Mouse (Mus musculus) heart, postnatal 0 days (tissue): ENCODE measurements around the gene Fmnl1. TPM values are rescaled to one million over a fixed set of nuclear protein-coding genes. Genes with fewer than 3 reads are reported as not detected.

Experiments used
- ATAC-seq: fragments of 200-750 bp; cut with Nextera tagmentation; 2 replicates; pipeline ENCODE4 v1.8.0; 2017; ENCODE audit warnings: low read depth, moderate number of reproducible peaks, moderate library complexity; ENCODE audit not compliant: insufficient read depth
- DNase-seq: peaks from one replicate; pipeline ENCODE4 v3.0.0-alpha.2; 2016; ENCODE audit warnings: low spot score
- H3K27ac ChIP-seq: fragments of 300-500 bp; sonication (generic); 2 replicates; pipeline ENCODE4 v1.5.1; 2014; ENCODE audit warnings: low read depth, mild to moderate bottlenecking
- H3K27me3 ChIP-seq: fragments of 300-500 bp; sonication (generic); 2 replicates; pipeline ENCODE4 v1.6.1; 2014; ENCODE audit warnings: low read length, mixed read lengths; ENCODE audit not compliant: control insufficient read depth, insufficient read depth
- H3K36me3 ChIP-seq: fragments of 300-500 bp; sonication (generic); replicated peaks from 2 replicates; pipeline ENCODE4 v1.6.1; 2014; ENCODE audit warnings: low read length, mixed read lengths; ENCODE audit not compliant: control insufficient read depth, insufficient read depth
- H3K4me1 ChIP-seq: fragments of 300-500 bp; sonication (generic); 2 replicates; pipeline ENCODE4 v1.6.1; 2014; ENCODE audit warnings: antibody characterized with exemption; ENCODE audit not compliant: control insufficient read depth, insufficient read depth
- H3K4me2 ChIP-seq: fragments of 300-500 bp; sonication (generic); 2 replicates; pipeline ENCODE4 v1.6.1; 2014; ENCODE audit warnings: low read depth, mild to moderate bottlenecking, low read length, moderate library complexity
- H3K4me3 ChIP-seq: fragments of 300-500 bp; sonication (generic); 2 replicates; pipeline ENCODE4 v1.5.1; 2014; ENCODE audit warnings: low read depth, low read length
- H3K9ac ChIP-seq: fragments of 300-500 bp; sonication (generic); replicated peaks from 2 replicates; pipeline ENCODE4 v1.6.1; 2014; ENCODE audit warnings: low read depth, low read length, mixed read lengths
- H3K9me3 ChIP-seq: fragments of 300-500 bp; sonication (generic); replicated peaks from 2 replicates; pipeline ENCODE4 v1.6.1; 2016; ENCODE audit warnings: low read length; ENCODE audit not compliant: control insufficient read depth
- CTCF ChIP-seq: IDR thresholded peaks from 2 replicates; pipeline ENCODE4 v1.5.1; 2016; ENCODE audit warnings: antibody characterized with exemption, control low read depth, low read depth
- EP300 ChIP-seq: IDR thresholded peaks from 2 replicates; pipeline ENCODE4 v1.6.1; 2016; ENCODE audit warnings: antibody characterized with exemption, low read depth
- WGBS: fragments of 180-500 bp; shearing (Covaris S2); extraction: QIAGEN DNeasy Blood & Tissue Kit; methylation state at CpG from one replicate; pipeline ENCODE4 v1.1.7; 2014; 5-methylcytosine and 5-hydroxymethylcytosine counted together
- polyA plus RNA-seq: library from polyadenylated mRNA; unstranded; fragments of >200 nt; fragmentation: Nextera tagmentation; extraction: Ambion mirVana; gene quantifications from 2 replicates; pipeline ENCODE4 v1.2.1, GENCODE M21; 2015
- total RNA-seq: library from RNA; depleted of rRNA; stranded (reverse); fragments of >200 nt; gene quantifications from 2 replicates; pipeline ENCODE4 v1.2.3, GENCODE M21; 2014; ENCODE audit warnings: low replicate concordance

Gene Fmnl1
- total and polyA plus RNA-seq, 2 experiments from 2014 or later = 1.1 to 2.2 TPM

DNA sequence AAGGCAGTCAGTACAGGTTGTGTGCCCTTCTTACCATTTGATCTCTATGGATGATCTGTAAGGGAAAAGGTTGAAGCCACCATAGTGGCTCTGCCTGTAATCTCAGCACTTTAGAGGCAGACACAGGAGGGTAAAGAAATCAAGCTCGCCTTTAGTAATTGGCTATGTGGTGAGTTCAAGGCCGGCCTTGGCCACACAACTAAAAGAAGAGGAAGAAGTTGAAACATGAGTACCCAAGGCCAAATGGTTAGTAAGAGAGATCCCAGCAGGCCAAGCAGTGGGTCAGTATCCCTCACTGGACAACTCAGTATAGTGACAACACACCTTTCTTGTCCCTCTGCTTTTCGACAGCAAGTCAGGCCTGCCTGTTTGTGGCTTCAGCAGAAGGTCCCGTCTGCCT, 21.1 kb upstream of the Fmnl1 start:
- H3K9me3 ChIP-seq = no peaks in the 10 kb centered on the region
- DNase-seq (no peak), ATAC-seq (no peak)
- no peak overlapping the region for H3K27ac ChIP-seq
- no peaks in the 10 kb centered on the region for H3K27me3 ChIP-seq
- no peak overlapping the region for H3K4me3 ChIP-seq
- H3K4me2 ChIP-seq = no peak overlapping the region
- no peaks in the 10 kb centered on the region for H3K4me1 ChIP-seq
- H3K36me3 ChIP-seq = no peaks in the 10 kb centered on the region
- H3K9ac ChIP-seq = no peak overlapping the region
- WGBS = 91% methylated on average over 4 of the region's 4 CpGs
- no peak for TF ChIP-seq CTCF
- TF ChIP-seq EP300 = no peak

DNA sequence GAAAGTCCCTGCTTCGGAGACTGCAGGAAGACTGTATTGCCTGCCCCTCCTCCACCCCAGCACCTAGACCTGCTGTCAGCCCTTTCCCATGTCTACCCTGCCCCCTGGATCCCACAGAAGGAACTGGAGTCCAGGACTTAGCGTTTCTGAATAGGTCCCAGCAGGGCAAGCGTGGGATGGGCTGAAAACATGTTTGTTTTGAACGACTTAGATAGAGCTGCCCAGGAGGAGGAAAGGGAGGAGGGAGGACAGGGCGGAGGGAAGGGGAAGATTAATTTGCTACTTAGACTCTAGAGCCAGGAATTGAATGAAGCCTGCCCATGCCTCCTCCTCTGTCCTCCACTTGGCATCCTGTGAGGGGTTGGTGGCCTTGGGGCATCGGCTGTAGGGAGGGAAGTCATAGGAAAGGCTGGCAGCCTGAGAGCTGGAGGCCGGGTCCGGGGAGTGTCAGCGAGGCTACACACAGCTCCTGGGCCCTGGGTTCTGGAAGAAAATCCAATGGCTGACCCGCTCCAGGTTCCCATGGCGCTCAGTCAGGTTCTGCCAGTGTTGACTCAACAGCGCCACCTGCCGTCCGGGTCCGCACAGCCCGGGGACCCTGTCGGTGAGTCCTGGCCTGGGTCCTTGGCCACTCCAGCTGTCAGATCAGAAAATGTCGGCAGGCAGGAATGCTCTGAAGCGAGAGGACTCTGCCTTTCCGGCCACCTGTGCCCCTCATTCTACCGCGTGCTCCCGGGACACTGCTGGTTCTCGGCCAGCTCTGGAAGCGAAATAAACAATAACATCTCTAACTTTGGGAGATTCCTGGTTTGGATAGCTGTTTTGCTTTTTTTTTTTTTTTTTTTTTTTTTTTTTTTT, 12.1 kb upstream of the Fmnl1 start:
- Histone ChIP-seq H3K4me2 (peak overlapping the region; percentile 64), H3K4me3 (peak overlapping the region; percentile 30), H3K9me3 (no peaks in the 10 kb centered on the region), H3K27me3 (no peaks in the 10 kb centered on the region), H3K36me3 (no peaks in the 10 kb centered on the region), H3K9ac (no peak overlapping the region), H3K4me1 (peaks cover 5% of the 10 kb centered on the region; the same call in 1 of the 2 replicates), H3K27ac (peak overlapping the region; percentile 57)
- no peak for TF ChIP-seq EP300
- peak; percentile 98 for TF ChIP-seq CTCF
- DNase-seq (peak; percentile 95), ATAC-seq (peak; percentile 96)
- 2% methylated on average over 25 of the region's 25 CpGs for WGBS

DNA sequence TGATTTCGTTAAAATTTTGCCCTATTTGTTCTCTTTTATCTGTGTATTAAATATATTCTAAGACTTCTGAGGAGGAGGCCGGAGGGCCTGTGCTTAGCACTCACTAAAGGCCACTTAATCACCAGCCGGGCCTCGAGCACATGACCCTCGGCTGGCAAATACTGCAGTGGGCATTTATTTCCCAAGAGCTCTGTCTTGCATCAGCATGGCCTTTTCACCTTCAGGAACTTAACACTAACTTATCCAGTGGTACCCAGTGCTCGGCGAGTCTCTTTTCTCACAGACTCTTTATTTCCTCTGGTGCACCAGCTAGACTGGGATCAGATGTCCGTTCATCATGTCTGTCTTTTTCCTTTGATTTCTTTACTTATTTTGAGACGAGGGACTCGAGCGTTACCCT, 10.2 kb upstream of the Fmnl1 start:
- ATAC-seq (no peak), DNase-seq (no peak)
- no peak overlapping the region for H3K4me2 ChIP-seq
- H3K9ac ChIP-seq = no peak overlapping the region
- no peaks in the 10 kb centered on the region for H3K27me3 ChIP-seq
- TF ChIP-seq EP300 (no peak), CTCF (no peak)
- H3K4me3 ChIP-seq = no peak overlapping the region
- no peaks in the 10 kb centered on the region for H3K9me3 ChIP-seq
- H3K27ac ChIP-seq = no peak overlapping the region
- H3K4me1 ChIP-seq = peaks cover 5% of the 10 kb centered on the region; the same call in 1 of the 2 replicates
- no peaks in the 10 kb centered on the region for H3K36me3 ChIP-seq
- 83% methylated on average over 11 of the region's 11 CpGs for WGBS

DNA sequence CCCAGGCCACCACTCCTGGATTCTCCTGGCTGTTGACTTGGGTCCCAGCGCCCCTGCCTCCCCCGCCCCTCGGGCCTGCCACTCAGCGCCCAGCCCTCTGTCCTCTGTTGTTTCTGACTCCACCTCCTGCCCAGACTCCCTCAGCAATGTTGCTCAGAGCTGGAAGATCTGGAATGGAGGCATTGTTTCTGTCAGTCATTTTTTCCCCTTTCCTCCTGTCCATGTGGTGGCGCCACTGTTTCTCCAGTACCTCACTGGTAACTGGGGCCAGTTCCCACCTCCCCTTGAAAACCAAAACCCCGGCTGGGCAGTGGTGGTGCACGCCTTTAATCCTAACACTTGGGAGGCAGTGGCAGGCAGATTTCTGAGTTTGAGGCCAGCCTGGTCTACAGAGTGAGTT, 9.5 kb upstream of the Fmnl1 start:
- no peak overlapping the region for H3K27ac ChIP-seq
- ATAC-seq (no peak), DNase-seq (no peak)
- no peaks in the 10 kb centered on the region for H3K27me3 ChIP-seq
- no peak overlapping the region for H3K9ac ChIP-seq
- TF ChIP-seq CTCF (0 out of 2 replicates have a peak, but pooled peaks have one; percentile 5), EP300 (no peak)
- H3K36me3 ChIP-seq = no peaks in the 10 kb centered on the region
- no peak overlapping the region for H3K4me2 ChIP-seq
- WGBS = 75% methylated on average over 7 of the region's 7 CpGs
- no peak overlapping the region for H3K4me3 ChIP-seq
- no peaks in the 10 kb centered on the region for H3K9me3 ChIP-seq
- peaks cover 5% of the 10 kb centered on the region; the same call in 1 of the 2 replicates for H3K4me1 ChIP-seq

DNA sequence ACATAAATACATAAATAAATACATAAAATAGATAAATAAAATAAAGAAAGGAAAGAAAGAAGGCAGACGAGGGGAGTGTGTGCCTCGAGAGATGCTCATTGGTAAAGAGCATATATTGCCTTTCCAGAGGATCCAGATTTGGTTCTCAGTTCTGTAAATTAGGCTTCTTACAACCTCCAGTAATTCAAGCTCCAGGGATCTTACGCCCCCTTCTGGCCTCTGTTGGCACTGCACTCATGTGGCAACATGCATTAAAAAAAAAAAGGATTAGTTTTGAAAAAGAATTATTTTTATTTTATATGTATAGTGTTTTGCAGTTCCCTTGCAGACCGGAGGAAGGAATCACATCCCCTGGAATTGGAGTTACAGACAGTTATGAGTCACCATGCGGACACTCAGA, 8.8 kb upstream of the Fmnl1 start:
- Histone ChIP-seq H3K36me3 (no peaks in the 10 kb centered on the region), H3K4me3 (no peak overlapping the region), H3K4me2 (no peak overlapping the region), H3K9ac (no peak overlapping the region), H3K4me1 (peaks cover 5% of the 10 kb centered on the region; the same call in 1 of the 2 replicates), H3K27ac (no peak overlapping the region), H3K9me3 (no peaks in the 10 kb centered on the region), H3K27me3 (no peaks in the 10 kb centered on the region)
- TF ChIP-seq CTCF = peak; percentile 33
- TF ChIP-seq EP300 = no peak
- WGBS = 86% methylated on average over 5 of the region's 5 CpGs
- DNase-seq (no peak), ATAC-seq (no peak)

DNA sequence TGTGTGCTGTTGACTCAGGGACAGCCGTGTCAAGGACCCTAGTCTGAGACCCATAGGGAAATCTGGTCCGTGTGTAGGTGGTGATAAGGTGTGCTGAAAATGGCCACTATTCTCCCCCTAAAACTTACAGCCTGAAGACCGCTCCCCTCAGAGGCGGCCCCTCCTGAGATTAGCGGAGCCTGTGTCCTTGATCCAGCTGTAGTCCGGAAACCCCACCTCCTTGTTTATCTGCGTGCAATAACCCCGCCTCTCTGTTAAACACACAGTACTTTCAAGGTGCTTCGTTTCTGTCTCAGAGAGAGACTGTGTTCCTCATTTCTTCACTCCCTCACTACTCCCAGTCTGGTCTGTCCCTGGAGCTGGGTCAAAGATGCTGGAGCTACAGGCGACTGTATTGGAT, 6.5 kb upstream of the Fmnl1 start:
- Histone ChIP-seq H3K36me3 (no peaks in the 10 kb centered on the region), H3K9me3 (no peaks in the 10 kb centered on the region), H3K4me1 (no peaks in the 10 kb centered on the region), H3K27me3 (peaks cover under 1% of the 10 kb centered on the region; the same call in 1 of the 2 replicates), H3K4me2 (no peak overlapping the region; the same call in 1 of the 2 replicates), H3K4me3 (no peak overlapping the region), H3K9ac (no peak overlapping the region), H3K27ac (no peak overlapping the region)
- WGBS = 14% methylated on average over 10 of the region's 10 CpGs
- no peak for ATAC-seq
- TF ChIP-seq EP300 = no peak
- no peak for TF ChIP-seq CTCF
- DNase-seq = peak; percentile 15
